Mouse (Mus musculus): ENCODE results near the gene Edf1. TPM values are rescaled to one million over a fixed set of nuclear protein-coding genes. Genes with fewer than 3 reads are reported as not detected.

Edf1 gene
- polyA plus RNA-seq, 1 experiment: 398 TPM

GRCm38 (mm10) chr2:25575432-25576027, 17.9 kb downstream of the Edf1 start:
- H3K4me1 ChIP-seq (ENCODE audit: control insufficient read depth, insufficient read depth, insufficient read length, low read length): peaks cover 3% of the 10 kb centered on the region; the same call in 1 of the 2 replicates
- H3K27ac ChIP-seq (replicated peaks; ENCODE audit: low read depth, low read length): no peak overlapping the region
- H3K4me3 ChIP-seq (ENCODE audit: insufficient read depth, low read depth, low read length): peak overlapping the region; percentile 83

- H3K4me1 ChIP-seq (ENCODE audit: control insufficient read depth, insufficient read depth, insufficient read length, low read length): peaks cover 3% of the 10 kb centered on the region; the same call in 1 of the 2 replicates
- peak overlapping the region; percentile 83; the same call in 1 of the 2 replicates for H3K4me3 ChIP-seq (ENCODE audit: insufficient read depth, low read depth, low read length)
- no peak overlapping the region for H3K27ac ChIP-seq (replicated peaks; ENCODE audit: low read depth, low read length)
These were observed 18.6 kb downstream of the Edf1 start for GRCm38 (mm10) chr2:25576028-25576850.

GRCm38 (mm10) chr2:25576965-25577891, 19.6 kb downstream of the Edf1 start:
- H3K27ac ChIP-seq (replicated peaks; ENCODE audit: low read depth, low read length): no peak overlapping the region
- H3K4me3 ChIP-seq (ENCODE audit: insufficient read depth, low read depth, low read length): peak overlapping the region; percentile 34
- H3K4me1 ChIP-seq (ENCODE audit: control insufficient read depth, insufficient read depth, insufficient read length, low read length): peaks cover 3% of the 10 kb centered on the region; the same call in 1 of the 2 replicates

GRCm38 (mm10) chr2:25577951-25578795, 20.5 kb downstream of the Edf1 start:
- Histone ChIP-seq H3K27ac (replicated peaks; ENCODE audit: low read depth, low read length) (no peak overlapping the region), H3K4me1 (ENCODE audit: control insufficient read depth, insufficient read depth, insufficient read length, low read length) (peaks cover 3% of the 10 kb centered on the region; the same call in 1 of the 2 replicates), H3K4me3 (ENCODE audit: insufficient read depth, low read depth, low read length) (peak overlapping the region; percentile 34)

GRCm38 (mm10) chr2:25578796-25579736, 21.4 kb downstream of the Edf1 start:
- H3K4me1 ChIP-seq (ENCODE audit: control insufficient read depth, insufficient read depth, insufficient read length, low read length): peaks cover 3% of the 10 kb centered on the region; the same call in 1 of the 2 replicates

GRCm38 (mm10) chr2:25579737-25580460, 22.3 kb downstream of the Edf1 start:
- Histone ChIP-seq H3K27ac (replicated peaks; ENCODE audit: low read depth, low read length) (no peak overlapping the region), H3K4me3 (ENCODE audit: insufficient read depth, low read depth, low read length) (peak overlapping the region; percentile 7), H3K4me1 (ENCODE audit: control insufficient read depth, insufficient read depth, insufficient read length, low read length) (peaks cover 3% of the 10 kb centered on the region; the same call in 1 of the 2 replicates)

More at GRCm38 (mm10) chr2:25578796-25579736, 21.4 kb downstream of the Edf1 start:
- Histone ChIP-seq H3K27ac (replicated peaks; ENCODE audit: low read depth, low read length) (no peak overlapping the region), H3K4me3 (ENCODE audit: insufficient read depth, low read depth, low read length) (peak overlapping the region; percentile 7)

GRCm38 (mm10) chr2:25580621-25581101, 23.0 kb downstream of the Edf1 start:
- H3K4me3 ChIP-seq (ENCODE audit: insufficient read depth, low read depth, low read length): no peak overlapping the region
- H3K4me1 ChIP-seq (ENCODE audit: control insufficient read depth, insufficient read depth, insufficient read length, low read length): peaks cover under 1% of the 10 kb centered on the region; the same call in 1 of the 2 replicates
- H3K27ac ChIP-seq (replicated peaks; ENCODE audit: low read depth, low read length): no peak overlapping the region

- Histone ChIP-seq H3K4me3 (ENCODE audit: insufficient read depth, low read depth, low read length) (no peak within 1 kb of the TSS), H3K4me1 (ENCODE audit: control insufficient read depth, insufficient read depth, insufficient read length, low read length) (no peaks in the 10 kb centered on the region; the same call in 1 of the 2 replicates)
These were observed 23.7 kb downstream of the Edf1 start, which contains the start of gene Ajm1 for GRCm38 (mm10) chr2:25581294-25581864. TSS of gene Ajm1 (minus strand) at chr2:25581757.

GRCm38 (mm10) chr2:25581901-25582301, 24.3 kb downstream of the Edf1 start:
- H3K27ac ChIP-seq (replicated peaks; ENCODE audit: low read depth, low read length): no peak overlapping the region
- no peak overlapping the region for H3K4me3 ChIP-seq (ENCODE audit: insufficient read depth, low read depth, low read length)
- no peaks in the 10 kb centered on the region; the same call in 1 of the 2 replicates for H3K4me1 ChIP-seq (ENCODE audit: control insufficient read depth, insufficient read depth, insufficient read length, low read length)

More at GRCm38 (mm10) chr2:25581294-25581864, 23.7 kb downstream of the Edf1 start, which contains the start of gene Ajm1:
- no peak within 1 kb of the TSS for H3K27ac ChIP-seq (replicated peaks; ENCODE audit: low read depth, low read length)

DNA sequence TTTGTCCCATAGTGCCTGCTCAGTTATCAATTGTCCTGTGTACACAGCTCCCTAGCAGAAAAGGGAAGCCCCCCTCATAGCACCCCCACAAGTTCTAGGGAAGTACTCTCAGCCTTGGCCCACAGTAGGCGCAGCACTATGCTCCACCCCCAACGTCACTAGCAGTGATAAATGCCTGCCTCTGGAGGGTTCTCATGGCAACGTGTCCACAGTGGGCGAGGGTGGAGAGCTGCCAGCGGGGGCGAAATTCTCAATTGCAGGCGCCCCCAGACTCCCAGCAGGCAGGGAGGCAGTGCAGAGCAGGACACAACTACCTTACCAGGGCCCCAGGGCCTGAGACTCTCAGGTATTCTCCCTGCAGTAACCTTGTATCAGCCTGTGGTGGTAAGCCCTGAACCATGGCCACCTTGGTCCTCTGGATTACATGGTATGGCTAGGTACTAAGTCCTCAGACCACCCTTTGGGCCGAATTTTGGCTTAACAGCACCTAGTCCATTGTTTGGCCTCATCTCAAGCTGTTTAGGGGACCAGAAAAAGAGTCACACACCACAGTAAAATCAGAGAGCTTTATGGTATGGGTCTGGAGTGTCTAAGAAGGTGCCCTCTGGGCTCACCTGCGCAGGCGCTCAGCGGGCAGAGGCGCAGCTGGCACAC, 24.9 kb downstream of the Edf1 start:
- no peaks in the 10 kb centered on the region; the same call in 1 of the 2 replicates for H3K4me1 ChIP-seq (ENCODE audit: control insufficient read depth, insufficient read depth, insufficient read length, low read length)
- no peak overlapping the region for H3K4me3 ChIP-seq (ENCODE audit: insufficient read depth, low read depth, low read length)
- no peak overlapping the region for H3K27ac ChIP-seq (replicated peaks; ENCODE audit: low read depth, low read length)

DNA sequence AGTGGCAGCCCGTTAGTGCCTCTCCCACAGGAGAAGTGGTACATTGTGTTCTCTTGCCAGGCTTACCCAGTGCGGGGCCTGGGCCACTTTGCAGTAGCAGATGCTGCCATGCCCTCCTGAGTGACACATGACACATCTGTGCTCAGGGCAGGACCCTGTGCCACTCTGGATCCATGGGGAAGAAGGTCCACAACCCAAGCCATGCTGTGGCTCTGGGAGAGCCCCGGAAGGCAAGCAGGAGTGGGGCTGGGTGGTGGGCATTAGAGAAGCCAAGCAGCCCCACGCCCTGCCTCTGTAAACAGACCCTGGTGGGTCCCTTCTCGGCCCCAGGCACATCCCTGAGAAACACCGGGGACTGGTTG, 25.5 kb downstream of the Edf1 start:
- H3K4me1 ChIP-seq (ENCODE audit: control insufficient read depth, insufficient read depth, insufficient read length, low read length): no peaks in the 10 kb centered on the region; the same call in 1 of the 2 replicates
- no peak overlapping the region for H3K4me3 ChIP-seq (ENCODE audit: insufficient read depth, low read depth, low read length)
- H3K27ac ChIP-seq (replicated peaks; ENCODE audit: low read depth, low read length): no peak overlapping the region

DNA sequence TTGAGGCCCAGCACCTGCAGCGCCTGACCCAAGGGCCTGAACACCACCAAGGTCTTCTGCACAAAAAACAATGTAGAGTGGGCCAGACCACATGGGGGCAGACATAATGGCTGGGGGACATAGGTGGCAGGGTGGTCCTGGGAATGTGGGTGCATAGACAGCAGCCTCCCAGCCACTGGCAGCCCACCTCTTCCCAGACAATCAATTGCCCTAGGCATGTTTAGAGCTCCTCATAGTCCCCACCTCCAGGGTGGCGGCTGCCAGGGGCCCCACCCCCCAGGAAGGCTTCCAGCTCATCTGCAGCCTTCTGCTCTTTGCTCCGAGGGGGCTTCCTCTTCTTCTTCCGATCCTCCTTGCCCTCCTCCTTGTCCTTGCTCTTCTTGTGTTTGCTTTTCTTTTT, 25.9 kb downstream of the Edf1 start:
- Histone ChIP-seq H3K4me1 (ENCODE audit: control insufficient read depth, insufficient read depth, insufficient read length, low read length) (no peaks in the 10 kb centered on the region; the same call in 1 of the 2 replicates), H3K27ac (replicated peaks; ENCODE audit: low read depth, low read length) (no peak overlapping the region), H3K4me3 (ENCODE audit: insufficient read depth, low read depth, low read length) (no peak overlapping the region)
